Mouse (Mus musculus): Measurements from ENCODE around the gene Tex13b. TPM values are rescaled to one million over a fixed set of nuclear protein-coding genes. Genes with fewer than 3 reads are reported as not detected.
A peak's percentile ranks its signal among the peaks of the same experiment; 100 is the strongest.

Gene Tex13b
- polyA plus RNA-seq, 1 experiment, result 1.1 TPM

GRCm38 (mm10) chrX:140831706-140832105 is 18.5 kb upstream of the Tex13b start:
- Histone ChIP-seq H3K4me1 (ENCODE audit: control insufficient read depth, insufficient read depth, low read length) (no peaks in the 10 kb centered on the region), H3K36me3 (ENCODE audit: control insufficient read depth, insufficient read depth, low read length) (no peaks in the 10 kb centered on the region), H3K27me3 (ENCODE audit: control insufficient read depth, insufficient read depth, low read length) (no peaks in the 10 kb centered on the region), H3K4me3 (ENCODE audit: control insufficient read depth, low read depth, low read length) (no peak overlapping the region), H3K27ac (ENCODE audit: control insufficient read depth, insufficient read depth, low read depth, low read length) (no peak overlapping the region)
- no peak for TF ChIP-seq CTCF (IDR thresholded peaks at IDR 0.05; ENCODE audit: control insufficient read depth, insufficient read depth, insufficient replicate concordance, low read depth, low read length)
- TF ChIP-seq POLR2A (IDR thresholded peaks at IDR 0.05; ENCODE audit: control insufficient read depth, low read depth, low read length), result no peak

- Histone ChIP-seq H3K27ac (ENCODE audit: control insufficient read depth, insufficient read depth, low read depth, low read length) (no peak overlapping the region), H3K4me1 (ENCODE audit: control insufficient read depth, insufficient read depth, low read length) (no peaks in the 10 kb centered on the region; the same call in 1 of the 2 replicates), H3K4me3 (ENCODE audit: control insufficient read depth, low read depth, low read length) (peak overlapping the region; percentile 6; the same call in 1 of the 2 replicates), H3K27me3 (ENCODE audit: control insufficient read depth, insufficient read depth, low read length) (no peaks in the 10 kb centered on the region), H3K36me3 (ENCODE audit: control insufficient read depth, insufficient read depth, low read length) (no peaks in the 10 kb centered on the region)
- TF ChIP-seq POLR2A (IDR thresholded peaks at IDR 0.05; ENCODE audit: control insufficient read depth, low read depth, low read length), result no peak
- TF ChIP-seq CTCF (IDR thresholded peaks at IDR 0.05; ENCODE audit: control insufficient read depth, insufficient read depth, insufficient replicate concordance, low read depth, low read length), result no peak
Observed at GRCm38 (mm10) chrX:140822295-140822694, 9.1 kb upstream of the Tex13b start.

DNA sequence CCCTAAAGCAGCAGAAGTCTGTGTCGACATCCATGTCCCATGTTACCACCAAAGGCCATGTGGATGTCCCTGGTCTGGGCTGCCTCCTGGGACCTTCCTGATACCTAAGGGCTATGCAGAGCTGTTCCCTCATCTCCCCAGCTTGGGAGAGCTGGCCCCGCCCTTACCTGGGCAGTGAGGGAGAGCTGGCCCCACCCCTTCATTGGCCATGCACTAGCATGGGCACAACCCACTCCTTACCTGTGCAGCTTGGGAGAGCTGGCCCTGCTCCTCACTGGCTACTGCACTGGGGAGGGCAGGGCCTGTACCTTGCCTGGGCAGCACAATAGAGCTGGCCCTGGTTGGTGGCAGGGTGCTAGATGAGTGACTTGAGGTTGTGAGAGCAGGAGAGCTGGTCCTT is 7.9 kb downstream of the Tex13b start:
- Histone ChIP-seq H3K4me1 (ENCODE audit: control insufficient read depth, insufficient read depth, low read length) (no peaks in the 10 kb centered on the region), H3K27ac (ENCODE audit: control insufficient read depth, insufficient read depth, low read depth, low read length) (no peak overlapping the region), H3K27me3 (ENCODE audit: control insufficient read depth, insufficient read depth, low read length) (no peaks in the 10 kb centered on the region), H3K36me3 (ENCODE audit: control insufficient read depth, insufficient read depth, low read length) (no peaks in the 10 kb centered on the region), H3K4me3 (ENCODE audit: control insufficient read depth, low read depth, low read length) (no peak overlapping the region)
- no peak for TF ChIP-seq POLR2A (IDR thresholded peaks at IDR 0.05; ENCODE audit: control insufficient read depth, low read depth, low read length)
- no peak for TF ChIP-seq CTCF (IDR thresholded peaks at IDR 0.05; ENCODE audit: control insufficient read depth, insufficient read depth, insufficient replicate concordance, low read depth, low read length)

DNA sequence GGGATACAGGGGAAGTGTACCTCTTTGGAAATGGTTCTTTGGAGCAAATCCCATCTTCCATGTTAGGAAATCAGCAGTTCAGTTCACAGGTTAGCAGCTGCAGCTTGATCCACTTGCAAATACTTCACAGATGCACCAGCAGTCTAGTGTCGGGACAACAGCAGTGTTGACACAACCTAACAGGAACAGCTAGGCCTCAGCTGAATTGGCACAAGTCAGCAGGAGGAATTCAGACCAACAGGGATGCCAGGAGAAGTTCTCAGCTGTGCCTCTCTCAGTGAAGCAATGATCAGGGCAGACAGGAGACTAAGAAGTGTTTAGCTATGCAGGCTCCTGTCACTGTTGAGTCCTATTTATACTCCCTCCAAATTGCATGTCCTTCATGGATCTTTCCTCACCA is 43.4 kb downstream of the Tex13b start:
- TF ChIP-seq POLR2A (IDR thresholded peaks at IDR 0.05; ENCODE audit: control insufficient read depth, low read depth, low read length), result no peak
- no peak for TF ChIP-seq CTCF (IDR thresholded peaks at IDR 0.05; ENCODE audit: control insufficient read depth, insufficient read depth, insufficient replicate concordance, low read depth, low read length)
- Histone ChIP-seq H3K27ac (ENCODE audit: control insufficient read depth, insufficient read depth, low read depth, low read length) (no peak overlapping the region), H3K4me3 (ENCODE audit: control insufficient read depth, low read depth, low read length) (no peak overlapping the region), H3K4me1 (ENCODE audit: control insufficient read depth, insufficient read depth, low read length) (no peaks in the 10 kb centered on the region), H3K27me3 (ENCODE audit: control insufficient read depth, insufficient read depth, low read length) (no peaks in the 10 kb centered on the region), H3K36me3 (ENCODE audit: control insufficient read depth, insufficient read depth, low read length) (no peaks in the 10 kb centered on the region)

Other genes starting within 250 kb of the Tex13b start
- 9.9 and 11.3 TPM in 2 replicates for gene Tsc22d3, start 212.8 kb downstream of the Tex13b start, polyA plus RNA-seq (2012; rRNA removed)
- 0.83 and 1.0 TPM in 2 replicates for gene Mid2, start 148.8 kb downstream of the Tex13b start, polyA plus RNA-seq (2012; rRNA removed)
- 81.9 and 105 TPM in 2 replicates for gene Vsig1, start 94.2 kb upstream of the Tex13b start, polyA plus RNA-seq (2012; rRNA removed)
- gene Psmd10, start 143.3 kb upstream of the Tex13b start, polyA plus RNA-seq (2012; rRNA removed), result 7.4 and 9.9 TPM in 2 replicates
- gene Atg4a, start 143.5 kb upstream of the Tex13b start, polyA plus RNA-seq (2012; rRNA removed), result 1.1 and 3.0 TPM in 2 replicates

Measured in testis, adult 2 months (tissue).